Mouse (Mus musculus) c-Kit-positive CD71-positive TER-119-negative erythroid progenitor cells, embryonic 14.5 days (primary cell): ENCODE measurements around the gene Pla2g5.
"Not testable (repeated sequence)": the region's sequence is repeated elsewhere in the genome, so short reads cannot be mapped to it uniquely, and the experiment has no call there.

Experiments
- DNase-seq: peaks from one replicate; pipeline ENCODE4 v3.0.0-alpha.2; 2013; ENCODE audit warnings: low read depth

Gene Pla2g5

DNA sequence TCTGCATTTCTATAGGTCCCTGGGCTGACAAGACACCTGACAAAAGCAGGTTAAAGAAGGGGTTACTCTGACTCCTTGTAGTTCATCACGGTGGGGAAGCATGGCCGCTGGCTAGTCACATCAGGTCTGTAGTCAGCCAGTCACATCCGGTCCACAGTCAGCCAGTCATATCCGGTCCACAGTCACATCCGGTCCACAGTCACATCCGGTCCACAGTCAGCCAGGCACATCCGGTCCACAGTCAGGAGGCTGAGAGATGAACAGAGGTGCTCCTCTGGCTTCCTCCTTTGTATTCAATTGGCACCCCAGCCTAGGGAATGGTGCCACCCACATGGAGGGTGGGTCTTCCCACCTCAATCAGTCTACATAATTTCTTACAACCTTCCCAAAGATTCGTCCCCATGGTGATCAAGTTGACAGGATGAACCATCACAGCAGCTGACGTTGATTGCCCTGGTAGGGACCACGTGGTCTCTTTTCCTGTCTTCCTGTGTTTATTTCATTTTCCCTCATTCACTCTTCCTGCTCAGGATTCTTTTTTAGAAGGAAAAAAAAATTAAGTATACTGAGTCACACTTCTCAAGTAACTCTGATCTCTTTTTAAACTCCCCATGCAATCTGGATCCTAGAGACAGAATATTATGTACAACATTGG lies at the start of gene Pla2g5:
Gene Pla2g5, minus strand, starts transcription at position 139 of the 655 bp plus-strand sequence.
- DNase-seq, result no peak

DNA sequence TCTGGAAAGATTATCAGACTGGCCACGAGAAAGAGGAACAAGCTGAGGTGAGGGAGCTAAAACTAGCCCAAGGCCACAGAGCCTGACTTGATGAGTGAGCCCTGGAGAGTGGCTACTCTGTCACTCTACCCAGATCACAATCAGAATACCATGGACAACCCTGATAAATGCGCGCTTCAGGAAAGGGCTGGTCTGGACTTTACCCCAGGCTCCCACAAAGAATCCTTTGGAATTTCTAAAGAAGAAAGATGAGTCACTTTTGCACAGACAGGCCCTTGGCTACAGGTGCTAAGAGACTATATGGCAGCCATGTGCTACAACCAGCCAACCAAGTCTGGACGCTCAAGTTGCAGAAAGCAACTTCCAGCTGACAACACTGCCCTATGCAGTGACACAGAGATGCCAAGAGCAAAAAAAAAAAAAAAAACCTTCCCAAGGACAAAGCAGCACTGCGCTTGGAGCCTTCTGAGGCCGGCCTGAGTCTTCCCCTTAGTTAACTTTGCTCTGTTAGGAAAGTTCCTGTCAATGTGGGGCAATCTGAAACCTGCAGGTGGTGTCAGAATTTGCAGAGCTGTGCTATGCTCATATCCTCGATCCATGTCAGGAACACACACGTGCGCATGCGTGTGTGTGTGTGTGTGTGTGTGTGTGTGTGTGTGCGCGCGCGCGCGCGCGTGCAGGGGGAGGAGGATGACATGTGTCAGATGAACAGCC lies 42.5 kb upstream of the Pla2g5 start:
- no peak for DNase-seq

DNA sequence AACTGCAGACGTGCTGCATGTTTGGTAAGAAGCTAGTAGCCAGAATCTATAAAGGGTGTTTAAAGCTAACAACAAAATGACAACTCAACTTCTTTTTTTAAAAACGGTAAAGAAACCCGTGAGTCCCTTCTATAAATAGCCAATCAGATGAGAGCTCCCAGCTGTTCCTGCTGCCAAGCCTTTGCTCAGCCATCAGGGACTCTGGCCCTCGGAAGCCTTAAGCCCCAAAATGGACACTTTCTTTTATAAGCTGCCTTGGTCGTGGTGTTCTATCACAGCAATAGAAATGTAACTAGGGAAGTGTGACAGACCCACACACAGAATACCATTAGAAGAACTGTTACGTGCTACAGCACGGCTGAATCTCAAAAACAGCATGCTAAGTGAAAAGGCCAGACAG lies 36.1 kb upstream of the Pla2g5 start:
- no peak for DNase-seq

DNA sequence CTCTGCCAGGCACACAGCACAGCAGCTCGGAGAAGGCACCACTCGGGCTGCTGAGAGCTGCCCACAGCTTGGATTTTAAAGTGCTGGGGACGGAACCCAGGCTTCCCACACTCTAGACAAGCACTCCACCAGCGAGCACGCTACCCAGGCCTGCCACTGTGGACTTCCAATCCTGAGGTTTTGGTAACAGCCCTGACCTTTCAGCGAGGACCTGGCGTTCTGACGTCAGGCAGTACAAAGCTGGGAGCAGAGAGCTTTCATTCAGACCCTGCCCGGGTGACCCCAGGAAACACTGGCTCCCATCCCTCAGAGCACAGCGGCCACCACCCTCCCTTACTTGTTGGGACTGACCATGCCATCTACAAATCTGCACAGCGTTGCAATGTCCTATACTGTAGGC lies 30.5 kb upstream of the Pla2g5 start:
- DNase-seq, result not testable (repeated sequence)

DNA sequence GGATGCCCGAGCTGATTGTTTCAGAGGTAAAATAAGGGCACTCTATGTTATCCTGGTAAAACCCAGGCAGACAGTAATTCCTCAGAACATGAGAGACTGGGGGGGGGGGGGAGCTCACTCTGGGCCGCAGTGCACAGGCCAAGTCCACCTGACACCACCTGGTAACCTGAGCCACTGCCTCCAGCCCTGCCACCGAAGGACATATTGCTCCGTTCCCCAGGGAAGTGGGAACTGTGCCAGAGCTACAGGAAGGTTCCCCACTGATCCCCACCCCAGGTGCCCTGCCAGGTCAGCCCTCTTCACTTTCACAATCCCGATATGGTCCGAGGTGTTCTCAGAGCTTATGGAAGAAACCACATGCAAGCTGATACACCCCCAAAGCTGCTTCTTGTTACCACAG lies 29.4 kb upstream of the Pla2g5 start:
- no peak for DNase-seq

DNA sequence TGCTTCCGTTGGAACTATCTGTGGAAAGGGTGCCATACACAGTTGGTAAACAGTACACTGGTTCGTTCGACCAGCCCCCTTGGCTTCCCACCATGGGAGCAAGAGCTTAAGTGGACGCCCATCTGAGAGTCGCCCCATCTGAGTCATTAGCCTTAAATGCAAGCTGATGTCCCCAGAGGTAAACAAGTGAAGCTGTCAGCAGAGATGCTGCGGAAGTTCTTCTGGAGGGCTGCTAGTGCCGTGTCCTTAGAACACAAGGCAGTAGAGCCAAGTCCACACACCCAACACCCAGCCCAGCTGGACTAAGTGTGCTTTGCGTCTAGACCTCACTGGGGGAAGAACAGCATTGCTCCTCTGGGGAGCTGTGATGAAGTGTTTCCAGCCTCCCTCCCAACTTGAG lies 26.4 kb upstream of the Pla2g5 start:
- no peak for DNase-seq

DNA sequence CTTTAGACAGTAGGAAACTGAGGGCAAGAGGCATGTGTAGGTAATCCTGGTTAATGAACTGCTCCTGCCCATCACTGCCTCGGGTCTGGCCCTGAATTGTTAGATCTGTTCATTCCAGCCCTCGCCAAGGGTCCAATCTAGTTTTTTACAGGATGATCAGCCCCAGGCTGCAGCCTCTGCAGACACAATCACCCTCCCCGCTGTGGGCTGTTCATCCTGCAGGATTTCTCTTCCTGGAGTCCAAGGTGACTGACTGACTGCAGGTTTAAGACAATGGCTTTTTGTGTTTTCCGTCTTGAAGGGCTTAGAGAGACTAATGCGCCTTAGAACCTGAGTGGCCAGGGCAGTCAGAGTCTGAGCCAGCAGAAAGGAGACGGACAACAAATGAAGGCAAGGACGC lies 25.9 kb upstream of the Pla2g5 start:
- no peak for DNase-seq

DNA sequence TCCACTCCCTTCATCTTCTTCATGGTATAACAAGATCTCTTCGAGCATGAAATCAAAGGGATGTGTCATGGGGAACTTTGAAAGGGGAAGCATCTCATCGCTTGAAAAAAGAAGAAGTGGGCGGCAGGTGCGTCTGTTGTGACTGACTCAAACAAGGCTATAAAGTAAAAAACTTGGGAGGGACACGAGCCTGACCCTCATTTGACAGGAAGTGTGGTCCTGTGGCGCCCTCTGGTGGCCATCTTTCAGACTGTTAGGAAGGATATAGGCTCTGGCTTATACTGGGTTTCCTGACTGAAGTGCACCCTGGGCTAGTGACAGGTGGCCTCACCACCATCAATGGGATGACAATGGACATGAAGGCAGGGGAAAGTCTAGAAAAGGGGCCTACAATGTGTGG lies 21.0 kb upstream of the Pla2g5 start:
- DNase-seq, result peak; percentile 60

DNA sequence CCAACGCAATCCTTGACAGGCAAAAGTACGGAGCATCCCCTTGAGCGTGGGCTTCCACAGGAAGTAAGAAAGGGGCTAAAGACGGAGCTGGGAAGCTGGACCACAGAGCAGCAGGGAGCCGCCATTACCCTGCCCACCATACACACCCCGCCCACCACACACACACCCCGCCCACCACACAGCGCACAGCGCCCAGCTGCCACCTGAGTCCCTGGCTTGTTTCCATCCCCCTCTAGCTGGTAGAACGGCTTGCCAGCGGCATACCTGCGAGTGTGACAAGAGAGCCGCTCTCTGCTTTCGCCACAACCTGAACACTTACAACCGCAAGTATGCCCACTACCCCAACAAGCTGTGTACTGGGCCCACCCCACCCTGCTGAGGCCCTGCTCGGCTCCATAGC lies 18.9 kb upstream of the Pla2g5 start:
- no peak for DNase-seq

DNA sequence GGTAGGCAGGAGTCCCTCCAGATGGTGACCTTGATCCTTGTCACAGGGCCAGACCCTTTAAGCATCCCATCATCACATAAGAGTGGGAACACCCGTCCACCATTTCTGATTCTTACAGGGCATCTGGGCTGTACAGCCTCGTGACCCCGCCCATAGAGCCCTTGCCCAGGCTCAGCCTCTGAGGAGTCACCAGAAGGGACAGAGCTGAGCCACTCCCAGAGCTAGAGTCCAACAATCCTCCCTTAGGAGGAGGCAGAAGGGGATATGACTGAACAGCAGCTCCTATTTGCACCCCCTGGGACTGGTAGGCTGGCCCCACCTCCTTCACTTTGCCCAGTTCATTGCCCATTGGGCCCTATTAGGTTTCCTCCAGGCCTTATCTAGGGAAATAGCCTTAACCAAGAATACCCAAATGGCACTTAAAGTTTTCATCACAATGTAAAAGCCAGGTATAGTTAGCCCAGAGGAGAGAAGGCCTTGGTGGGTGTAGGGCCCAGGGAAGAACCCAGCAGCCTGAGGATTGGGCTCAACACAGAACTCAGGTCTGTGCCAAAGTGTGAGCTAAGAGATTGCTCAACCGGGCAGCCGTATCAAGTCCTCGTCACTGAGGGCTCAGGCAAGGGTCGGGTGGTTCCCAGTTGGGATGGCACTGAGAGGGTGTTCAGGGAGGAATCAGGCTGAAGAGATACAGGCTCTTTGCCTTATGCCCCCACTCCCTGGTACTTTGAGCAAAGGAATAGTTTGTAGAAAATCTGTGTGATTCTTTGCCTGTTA lies 17.7 kb upstream of the Pla2g5 start:
- DNase-seq, result no peak

DNA sequence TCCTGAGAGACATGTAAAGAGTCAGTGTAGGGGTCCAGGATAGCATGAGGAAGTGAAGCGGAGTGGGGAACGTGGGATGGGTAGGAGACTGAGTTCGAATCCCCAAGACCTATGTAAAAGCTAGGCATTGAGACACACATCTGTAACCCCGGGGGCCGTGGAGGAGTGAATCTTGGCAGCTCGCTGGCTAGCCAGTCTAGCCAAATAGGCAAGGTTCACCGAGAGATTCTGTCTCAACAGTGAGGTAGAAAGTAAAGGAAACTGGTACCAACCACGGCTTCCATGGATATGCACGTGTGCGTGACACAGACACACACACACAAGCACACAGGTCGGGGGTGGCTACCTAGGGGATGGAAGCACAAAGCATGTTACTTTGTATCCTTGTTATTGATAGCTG lies 16.5 kb upstream of the Pla2g5 start:
- no peak for DNase-seq

DNA sequence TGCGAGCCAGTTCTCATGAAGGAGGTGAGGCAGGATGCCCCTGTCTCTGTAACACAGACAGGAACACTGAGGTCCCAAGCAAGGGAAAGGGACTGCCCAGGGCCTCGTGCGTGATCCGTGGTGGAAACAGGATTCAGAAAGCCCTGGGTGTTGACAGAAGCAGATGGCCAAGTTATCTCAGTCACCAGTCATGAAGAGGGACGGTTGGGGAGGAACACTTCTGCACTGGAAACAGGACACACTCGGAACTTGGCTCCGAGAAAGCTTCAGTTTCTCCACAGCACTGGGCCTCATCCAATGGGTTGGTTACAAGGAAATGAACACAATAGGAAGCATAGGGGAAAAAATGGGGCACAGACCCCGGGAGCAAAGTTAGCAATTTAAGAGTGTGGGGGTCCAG lies 15.5 kb upstream of the Pla2g5 start:
- DNase-seq, result no peak

DNA sequence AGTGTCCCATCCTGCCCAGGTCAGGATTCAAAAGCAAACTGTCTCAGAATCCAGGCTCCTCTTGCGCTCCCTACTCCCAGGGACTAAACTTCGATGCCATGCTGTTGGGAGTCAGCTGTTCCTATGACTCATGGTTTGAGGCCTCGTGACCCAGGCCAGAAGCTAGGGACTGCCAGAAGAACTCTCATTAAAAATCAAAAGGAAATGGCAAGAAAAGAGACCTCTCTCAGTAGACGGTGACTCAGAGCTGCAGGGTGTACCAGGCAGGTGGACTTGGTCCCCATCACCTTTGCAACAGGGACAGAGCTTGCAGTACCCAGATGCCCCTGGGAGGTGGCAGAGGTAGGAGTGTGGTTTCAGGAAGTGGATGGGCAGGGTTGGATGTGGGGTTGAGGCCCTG lies 14.4 kb upstream of the Pla2g5 start, which contains the start of gene Pla2g2e:
Gene Pla2g2e, plus strand, starts transcription at position 212 of the 400 bp plus-strand sequence.
- DNase-seq, result no peak

DNA sequence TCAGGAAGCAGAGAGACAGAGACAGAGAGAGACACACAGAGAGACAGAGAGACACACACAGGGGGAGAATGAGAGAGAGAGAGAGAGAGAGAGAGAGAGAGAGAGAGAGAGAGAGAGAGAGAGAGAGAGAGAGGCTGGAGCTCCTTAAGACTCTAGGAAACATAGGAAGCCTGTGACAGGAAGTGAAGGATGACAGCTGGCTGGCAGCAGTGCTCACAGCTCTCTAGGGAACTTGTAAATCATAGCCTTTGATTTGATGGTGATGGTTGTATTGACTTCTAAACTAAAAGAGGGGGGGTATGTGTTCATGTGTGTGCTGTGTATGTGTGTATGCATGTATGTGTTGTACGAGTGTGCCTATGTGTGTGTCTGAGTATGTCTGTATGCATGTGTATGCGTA lies 12.7 kb upstream of the Pla2g5 start:
- no peak for DNase-seq

DNA sequence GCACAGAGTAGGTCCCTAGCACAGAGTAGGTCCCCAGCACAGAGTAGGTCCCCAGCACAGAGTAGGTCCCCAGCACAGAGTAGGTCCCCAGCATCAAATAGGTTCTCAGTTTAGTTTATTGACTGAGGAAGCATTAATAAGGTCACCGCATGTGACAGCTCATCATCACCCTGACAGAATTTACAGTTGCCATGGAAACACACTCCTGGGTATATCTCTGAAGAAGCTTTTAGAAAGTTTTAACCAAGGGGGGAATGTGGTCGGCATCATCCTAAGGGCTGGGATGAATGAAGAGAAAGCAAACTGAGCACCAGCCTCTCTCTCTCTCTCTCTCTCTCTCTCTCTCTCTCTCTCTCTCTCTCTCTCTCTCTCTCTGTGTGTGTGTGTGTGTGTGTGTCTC lies 12.0 kb upstream of the Pla2g5 start:
- not testable (repeated sequence) for DNase-seq

DNA sequence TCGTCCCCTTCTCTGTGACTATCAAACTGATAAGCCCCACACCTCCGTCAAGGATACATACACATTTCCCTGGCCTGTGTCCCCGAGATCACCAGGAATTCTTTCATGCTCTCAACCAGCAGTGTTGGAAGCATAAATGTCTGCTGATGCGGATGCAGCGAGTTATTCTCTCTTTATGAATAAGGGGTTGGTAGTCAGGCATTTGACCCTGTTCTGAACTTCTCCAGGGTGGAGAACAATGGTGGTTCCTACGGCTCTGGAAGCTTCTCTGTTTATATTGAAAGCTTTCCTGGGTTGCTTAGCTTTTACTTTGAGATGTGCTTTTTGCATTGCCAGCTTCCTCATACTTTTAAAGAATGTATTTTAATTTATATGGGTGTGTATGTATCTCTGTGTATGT lies 10.6 kb upstream of the Pla2g5 start, which contains the start of gene Gm13030:
Gene Gm13030, minus strand, starts transcription at position 101 of the 400 bp plus-strand sequence.
- DNase-seq, result no peak

DNA sequence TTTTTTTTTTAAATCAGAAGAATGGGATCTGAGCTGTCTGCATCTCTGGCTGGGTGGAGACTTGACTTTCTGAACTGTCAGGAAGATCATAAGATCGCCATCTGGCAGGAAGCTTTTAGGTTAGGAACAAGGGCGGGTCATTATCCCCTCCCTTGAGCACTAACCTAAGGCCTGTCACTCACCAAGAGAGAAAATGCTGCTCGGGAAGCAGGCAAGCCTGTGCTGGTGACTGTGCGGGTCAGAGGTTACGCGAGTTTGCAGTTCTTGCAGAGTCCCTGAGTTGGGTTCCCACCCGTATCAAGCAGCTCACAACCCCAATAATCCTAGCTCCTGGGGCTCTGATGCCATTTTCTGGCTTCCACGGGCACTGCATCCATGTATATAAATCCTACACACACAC lies 5.4 kb upstream of the Pla2g5 start:
- DNase-seq, result no peak

DNA sequence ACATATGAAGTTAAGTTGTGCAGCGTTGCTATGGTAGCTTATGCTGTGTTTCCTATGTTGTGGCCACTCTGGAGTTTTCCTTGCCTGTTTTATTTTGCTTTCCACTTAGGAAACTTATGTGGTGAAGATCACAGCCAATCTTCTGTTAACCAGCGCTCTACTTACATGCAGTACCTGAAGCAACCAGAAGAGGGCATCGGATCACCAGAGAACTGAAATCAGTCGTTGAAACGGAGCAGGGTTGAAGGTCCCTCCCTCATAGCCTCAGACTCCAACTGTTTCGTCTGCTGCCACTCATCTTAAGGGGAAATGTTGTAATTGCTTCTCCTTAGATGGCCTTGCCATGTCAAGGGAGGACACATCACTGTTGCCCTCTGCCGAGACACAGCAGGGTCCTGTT lies 3.1 kb upstream of the Pla2g5 start:
- DNase-seq, result peak; percentile 28

DNA sequence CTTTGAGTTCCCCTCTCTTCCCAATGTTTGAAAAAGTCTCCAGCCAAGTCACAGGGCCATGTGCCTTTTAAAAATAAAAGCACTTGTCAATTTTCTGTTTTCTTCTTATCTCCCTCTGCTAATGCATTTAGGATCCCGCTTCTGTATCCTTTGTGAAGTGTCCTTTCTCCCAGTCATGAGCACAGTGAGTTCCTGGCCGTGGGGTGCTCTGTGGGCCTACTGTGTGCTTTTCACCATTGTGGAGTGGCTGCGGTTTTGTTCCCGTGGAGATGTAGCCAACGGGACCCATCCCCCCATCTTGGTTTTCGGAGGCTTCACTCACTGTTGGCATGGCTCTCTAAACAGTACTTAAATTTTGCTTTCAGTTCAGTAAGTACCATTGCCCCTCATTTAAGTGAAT lies 2.7 kb upstream of the Pla2g5 start:
- no peak for DNase-seq

DNA sequence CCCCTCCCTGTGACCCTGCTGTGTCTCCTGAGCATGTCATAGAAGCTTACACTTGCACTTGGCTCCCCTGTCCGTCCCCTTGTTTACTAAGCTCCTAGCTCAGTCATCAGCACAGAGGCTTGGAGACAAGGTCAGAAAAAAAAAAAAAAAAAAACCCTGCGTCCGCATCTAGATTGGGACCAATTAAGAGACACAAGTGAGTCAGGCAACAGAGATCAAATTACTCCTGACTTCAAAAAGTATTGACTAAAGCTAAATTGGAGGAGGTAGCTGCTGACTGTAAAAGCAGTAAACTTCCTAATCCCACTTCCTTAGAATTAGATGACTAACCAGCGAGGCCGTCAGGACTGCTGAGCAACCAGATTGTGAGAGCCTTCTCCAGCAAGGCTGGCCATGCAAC lies 1.8 kb upstream of the Pla2g5 start:
- DNase-seq, result no peak

DNA sequence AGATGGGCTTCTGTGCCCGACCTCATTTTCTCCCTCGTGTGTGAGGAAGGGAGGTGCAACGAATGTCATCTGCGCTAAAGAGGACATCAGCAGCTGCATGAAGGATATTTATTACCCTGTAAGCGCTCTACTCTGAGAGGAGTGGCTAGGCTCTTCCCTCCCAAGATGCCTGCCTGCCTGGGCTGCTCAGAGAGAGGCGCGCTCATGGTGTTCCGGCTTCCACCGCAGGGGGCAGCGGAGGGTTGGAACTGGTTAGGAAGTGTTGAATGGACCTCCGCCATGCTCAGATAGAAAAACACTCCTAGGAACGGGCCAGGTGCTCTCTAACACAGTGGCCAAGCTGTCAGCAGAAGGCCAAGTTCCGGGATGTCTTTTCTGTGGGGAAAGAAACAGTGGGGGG lies 3.6 kb downstream of the Pla2g5 start:
- DNase-seq, result peak; percentile 19

DNA sequence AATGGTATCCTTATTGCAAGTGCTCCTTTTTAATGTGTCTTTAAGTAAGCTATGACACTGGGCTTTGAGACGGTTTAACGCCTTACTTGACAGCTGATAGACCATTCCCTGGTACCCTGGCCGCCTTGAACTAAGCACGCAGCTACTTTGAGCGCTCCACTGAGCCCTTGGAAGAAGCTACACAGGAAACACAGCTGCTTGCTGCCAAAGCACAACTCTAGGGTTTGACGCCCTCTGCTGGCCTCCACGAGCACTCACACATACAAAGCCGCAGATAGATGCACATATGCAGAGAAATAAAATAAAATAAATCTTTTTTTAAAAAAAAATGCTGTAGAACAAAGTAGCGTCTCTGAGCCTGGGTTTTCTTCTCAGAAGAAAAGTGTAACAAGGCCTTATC lies 4.0 kb downstream of the Pla2g5 start:
- DNase-seq, result peak; percentile 16

DNA sequence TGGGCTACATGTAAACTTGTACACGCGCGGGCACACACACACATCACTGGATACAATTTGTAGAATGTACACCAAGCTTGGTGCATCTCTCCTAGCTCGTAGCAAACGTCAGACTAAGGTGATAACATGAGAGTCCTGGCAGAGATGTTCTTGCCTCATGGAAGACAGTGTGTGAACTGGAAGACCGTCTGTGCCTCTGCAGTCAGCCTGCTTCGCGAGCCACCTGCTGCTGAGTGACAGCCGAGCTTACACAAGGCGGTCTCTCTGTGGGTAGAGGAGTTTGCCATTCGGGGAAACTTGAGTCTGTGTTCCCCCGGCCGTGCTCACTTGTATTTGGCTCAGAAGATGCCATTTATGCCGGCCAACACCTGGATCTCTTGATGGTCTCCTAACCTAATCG lies 4.8 kb downstream of the Pla2g5 start:
- no peak for DNase-seq
